Mouse (Mus musculus) retina, postnatal 7 days (tissue): ENCODE data around the gene Flywch2.

Experiments used
- DNase-seq: peaks from one replicate; pipeline ENCODE4 v3.0.0-alpha.2; 2012; ENCODE audit warnings: low read depth, low spot score

The Flywch2 gene

GRCm38 (mm10) chr17:23785561-23786471 lies at the start of gene Flywch2:
Gene Flywch2, minus strand, starts transcription at chr17:23786081.
- peak; percentile 61 for DNase-seq

GRCm38 (mm10) chr17:23831201-23831600 lies 45.3 kb upstream of the Flywch2 start:
- DNase-seq, result no peak

GRCm38 (mm10) chr17:23829064-23829619 lies 43.3 kb upstream of the Flywch2 start, which contains the start of gene Elob:
Gene Elob, minus strand, starts transcription at chr17:23829136.
- DNase-seq, result peak; percentile 84

- DNase-seq, result no peak
Measured at GRCm38 (mm10) chr17:23828271-23829001, 42.6 kb upstream of the Flywch2 start.

- DNase-seq, result no peak
Measured at GRCm38 (mm10) chr17:23825591-23825990, 39.7 kb upstream of the Flywch2 start.

GRCm38 (mm10) chr17:23823614-23824013 lies 37.7 kb upstream of the Flywch2 start:
- no peak for DNase-seq

GRCm38 (mm10) chr17:23823018-23823417 lies 37.1 kb upstream of the Flywch2 start:
- no peak for DNase-seq

- no peak for DNase-seq
Measured at GRCm38 (mm10) chr17:23822094-23822493, 36.2 kb upstream of the Flywch2 start.

- DNase-seq, result no peak
Measured at GRCm38 (mm10) chr17:23820731-23821130, 34.9 kb upstream of the Flywch2 start.

- DNase-seq, result no peak
Measured at GRCm38 (mm10) chr17:23819235-23819634, 33.4 kb upstream of the Flywch2 start.

- no peak for DNase-seq
Measured at GRCm38 (mm10) chr17:23818579-23818978, 32.7 kb upstream of the Flywch2 start.

- no peak for DNase-seq
Measured at GRCm38 (mm10) chr17:23815641-23816040, 29.8 kb upstream of the Flywch2 start.

- DNase-seq, result no peak
Measured at GRCm38 (mm10) chr17:23807918-23808317, 22.0 kb upstream of the Flywch2 start.

- no peak for DNase-seq
Measured at GRCm38 (mm10) chr17:23806867-23807266, 21.0 kb upstream of the Flywch2 start.

GRCm38 (mm10) chr17:23804426-23805085 lies 18.7 kb upstream of the Flywch2 start:
- DNase-seq, result no peak

- peak; percentile 84 for DNase-seq
Measured at GRCm38 (mm10) chr17:23803366-23804041, 17.6 kb upstream of the Flywch2 start.

GRCm38 (mm10) chr17:23802746-23803365 lies 17.0 kb upstream of the Flywch2 start:
- DNase-seq, result peak; percentile 98

- DNase-seq, result no peak
Measured at GRCm38 (mm10) chr17:23801627-23802026, 15.7 kb upstream of the Flywch2 start.

- DNase-seq, result no peak
Measured at GRCm38 (mm10) chr17:23797316-23797715, 11.4 kb upstream of the Flywch2 start.

GRCm38 (mm10) chr17:23795323-23795722 lies 9.4 kb upstream of the Flywch2 start:
- no peak for DNase-seq

GRCm38 (mm10) chr17:23791079-23791357 lies 5.1 kb upstream of the Flywch2 start:
- no peak for DNase-seq
